Mouse (Mus musculus): ENCODE results near the gene Habp2.

Habp2 gene

DNA sequence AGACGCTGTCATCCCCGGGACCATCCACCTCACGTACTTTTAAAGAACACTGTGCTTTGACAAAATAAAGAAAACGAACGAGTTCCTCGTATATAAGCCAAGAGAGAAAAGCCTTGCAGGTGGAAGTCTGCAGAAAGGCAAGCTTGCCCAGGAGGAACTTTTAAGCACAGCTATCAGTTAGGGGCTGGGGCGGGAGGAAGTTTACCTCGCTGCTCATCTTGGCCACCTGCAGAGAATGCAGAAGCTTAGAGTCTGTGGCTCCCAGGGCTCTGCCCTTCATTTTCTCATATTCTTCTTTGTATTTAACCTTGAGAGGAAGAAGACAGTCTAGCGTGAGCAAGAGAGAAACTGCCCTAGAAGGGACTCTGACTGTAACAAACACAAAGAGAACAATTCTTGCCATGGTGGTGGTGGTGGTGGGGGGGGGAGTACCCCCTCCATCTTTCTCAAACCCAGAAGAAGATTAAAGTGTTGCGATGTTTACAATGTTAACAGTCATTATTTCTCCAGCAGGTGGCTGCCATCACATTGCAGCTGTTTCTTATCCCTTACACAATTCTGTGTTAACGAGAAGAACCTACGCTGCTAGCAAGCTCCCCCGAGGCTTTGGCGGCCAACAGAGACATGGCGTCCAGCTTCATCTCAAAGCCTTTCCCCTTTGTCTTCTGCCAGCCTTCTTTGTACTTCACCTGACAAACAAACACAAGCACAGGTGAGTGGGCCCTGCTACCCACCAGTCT is 77.0 kb downstream of the Habp2 start:
- no peaks in the 10 kb centered on the region for H3K27me3 ChIP-seq (ENCODE audit: control insufficient read depth, insufficient read depth, low read length, poor library complexity, severe bottlenecking)
- H3K36me3 ChIP-seq (ENCODE audit: control insufficient read depth, insufficient read depth, low read length, poor library complexity, severe bottlenecking) = no peaks in the 10 kb centered on the region
- no peak for DNase-seq (ENCODE audit: low read depth, low spot score)

DNA sequence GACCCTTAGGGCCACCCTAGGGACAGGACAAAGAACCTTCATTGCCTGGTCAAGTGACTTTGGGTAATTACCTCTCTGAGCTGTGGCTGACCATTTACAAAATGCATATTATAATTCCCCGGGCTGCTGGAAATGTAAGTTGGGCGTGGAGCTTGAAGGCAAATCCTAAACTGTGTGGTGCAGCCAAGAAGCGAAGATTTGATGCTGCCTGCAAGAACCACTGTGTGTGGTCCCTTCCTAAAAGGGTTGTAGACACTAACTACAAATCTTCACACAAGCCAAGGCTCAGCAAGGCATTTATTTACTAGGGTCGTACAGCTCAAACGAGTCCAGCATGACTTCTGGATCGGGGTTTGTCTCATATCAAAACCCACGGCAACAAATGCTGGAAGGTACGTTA is 77.6 kb downstream of the Habp2 start:
- DNase-seq (ENCODE audit: low read depth, low spot score) = no peak
- H3K27me3 ChIP-seq (ENCODE audit: control insufficient read depth, insufficient read depth, low read length, poor library complexity, severe bottlenecking) = no peaks in the 10 kb centered on the region
- H3K36me3 ChIP-seq (ENCODE audit: control insufficient read depth, insufficient read depth, low read length, poor library complexity, severe bottlenecking) = no peaks in the 10 kb centered on the region

DNA sequence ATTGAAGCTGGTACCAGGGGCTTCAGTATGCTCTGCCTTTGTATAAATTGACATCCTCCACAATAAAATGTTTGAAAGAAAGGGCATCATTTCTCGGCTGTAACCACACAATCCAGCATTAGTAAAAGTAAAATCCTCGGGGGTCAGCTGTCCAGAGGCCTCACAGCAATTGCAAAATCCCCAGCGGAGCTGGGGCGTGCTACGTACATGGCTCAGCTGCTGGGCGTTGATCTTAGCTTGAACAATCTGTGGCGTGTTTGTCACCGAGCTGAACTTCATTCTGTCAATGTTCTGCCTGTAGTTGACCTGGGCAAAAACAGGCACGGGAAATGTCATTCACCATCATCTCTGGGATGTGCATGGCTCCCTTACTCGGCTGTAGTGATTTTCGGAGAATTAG is 79.2 kb downstream of the Habp2 start:
- Histone ChIP-seq H3K36me3 (ENCODE audit: control insufficient read depth, insufficient read depth, low read length, poor library complexity, severe bottlenecking) (no peaks in the 10 kb centered on the region), H3K27me3 (ENCODE audit: control insufficient read depth, insufficient read depth, low read length, poor library complexity, severe bottlenecking) (no peaks in the 10 kb centered on the region)
- no peak for DNase-seq (ENCODE audit: low read depth, low spot score)

DNA sequence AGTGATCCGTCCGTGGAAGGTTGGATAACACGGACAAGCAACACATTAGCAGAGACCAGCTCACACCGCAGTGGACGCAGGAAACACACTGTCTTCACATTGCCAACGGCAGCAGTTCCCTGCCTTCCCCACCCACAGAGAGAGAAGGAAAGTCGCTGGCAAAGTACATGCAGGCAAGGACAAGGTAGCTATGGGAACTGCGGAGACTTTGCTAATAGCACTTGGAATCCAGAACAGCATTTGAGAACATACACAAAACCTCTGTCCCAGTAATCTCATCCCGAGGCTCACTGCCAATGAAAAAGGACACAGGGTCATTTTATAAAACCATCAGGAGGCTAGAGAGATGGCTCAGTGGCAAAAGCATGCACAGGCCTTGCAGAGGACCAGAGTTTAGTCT is 79.7 kb downstream of the Habp2 start:
- DNase-seq (ENCODE audit: low read depth, low spot score) = no peak
- Histone ChIP-seq H3K27me3 (ENCODE audit: control insufficient read depth, insufficient read depth, low read length, poor library complexity, severe bottlenecking) (no peaks in the 10 kb centered on the region), H3K36me3 (ENCODE audit: control insufficient read depth, insufficient read depth, low read length, poor library complexity, severe bottlenecking) (no peaks in the 10 kb centered on the region)

DNA sequence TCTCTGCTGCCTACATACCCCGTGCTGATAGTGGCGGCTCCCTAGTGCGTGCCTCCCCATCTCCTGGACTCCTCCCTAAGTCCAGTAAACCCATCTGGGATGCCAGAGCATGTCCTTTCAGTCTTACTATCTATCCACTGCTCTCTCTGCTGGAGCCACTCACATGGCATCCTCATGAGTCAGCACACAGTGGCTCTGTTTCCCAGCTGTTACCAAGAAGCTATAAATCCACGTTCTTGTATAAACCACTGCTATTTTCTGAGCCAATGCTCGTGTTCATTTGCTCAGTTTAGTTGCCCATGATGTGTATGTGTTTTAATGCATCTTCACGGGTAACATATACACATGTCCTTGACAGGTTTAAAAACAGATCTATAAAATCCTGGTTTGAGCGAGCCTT is 80.8 kb downstream of the Habp2 start:
- Histone ChIP-seq H3K36me3 (ENCODE audit: control insufficient read depth, insufficient read depth, low read length, poor library complexity, severe bottlenecking) (no peaks in the 10 kb centered on the region), H3K27me3 (ENCODE audit: control insufficient read depth, insufficient read depth, low read length, poor library complexity, severe bottlenecking) (no peaks in the 10 kb centered on the region)
- no peak for DNase-seq (ENCODE audit: low read depth, low spot score)

DNA sequence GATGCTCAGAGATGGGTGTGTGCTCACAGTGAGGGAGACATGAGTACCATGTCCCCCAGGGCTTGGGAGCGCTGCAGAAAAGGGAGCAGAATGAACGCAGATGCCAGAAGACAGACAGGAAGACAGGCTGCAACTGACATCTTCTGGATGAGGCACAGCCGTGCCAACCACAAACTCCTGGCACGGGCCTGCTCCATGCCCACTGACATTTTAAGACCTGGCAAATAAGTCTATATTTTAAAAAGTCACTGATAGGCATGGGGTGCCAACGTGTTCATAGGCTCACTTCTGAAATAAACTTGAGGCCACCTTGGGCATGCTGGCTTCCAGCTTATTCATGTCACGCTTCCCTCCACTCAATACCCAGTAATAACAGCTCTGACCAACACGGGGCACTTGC is 82.0 kb downstream of the Habp2 start:
- Histone ChIP-seq H3K27me3 (ENCODE audit: control insufficient read depth, insufficient read depth, low read length, poor library complexity, severe bottlenecking) (no peaks in the 10 kb centered on the region), H3K36me3 (ENCODE audit: control insufficient read depth, insufficient read depth, low read length, poor library complexity, severe bottlenecking) (no peaks in the 10 kb centered on the region)
- DNase-seq (ENCODE audit: low read depth, low spot score) = no peak
